Mouse (Mus musculus): ENCODE results near the gene Gm20458.

Gene Gm20458

GRCm38 (mm10) chr2:164534315-164534714 is 73.5 kb downstream of the Gm20458 start:
- in situ Hi-C loops (cut with MseI, MboI): no loop called here

- in situ Hi-C loops (cut with MseI, MboI): no loop called here
These were observed 76.2 kb downstream of the Gm20458 start for GRCm38 (mm10) chr2:164537003-164537402.
